Mouse (Mus musculus): ENCODE measurements around the gene Lancl3. TPM values are rescaled to one million over a fixed set of nuclear protein-coding genes. Genes with fewer than 3 reads are reported as not detected.

Lancl3 gene
- 1 to 10 TPM; 3.9 to 5.5 TPM for total RNA-seq (2021)
- long read RNA-seq = 0 reads

- peak; percentile 5 to 17 for DNase-seq (ENCODE audit: low spot score in 2 of 2)
These were observed at the start of gene Lancl3 for GRCm38 (mm10) chrX:9199761-9200371. Gene Lancl3 (plus strand): TSS chrX:9199902.

- DNase-seq (ENCODE audit: low spot score in 2 of 2) = no peak
These were observed 20.7 kb upstream of the Lancl3 start for GRCm38 (mm10) chrX:9179011-9179410.

- DNase-seq (ENCODE audit: low spot score in 2 of 2) = no peak
These were observed 18.1 kb upstream of the Lancl3 start for GRCm38 (mm10) chrX:9181570-9181969.

GRCm38 (mm10) chrX:9200380-9200917, 747 bp downstream of the Lancl3 start:
- peak; percentile 23 to 35 for DNase-seq (ENCODE audit: low spot score in 2 of 2)

GRCm38 (mm10) chrX:9201954-9202353, 2.3 kb downstream of the Lancl3 start:
- no peak for DNase-seq (ENCODE audit: low spot score in 2 of 2)

GRCm38 (mm10) chrX:9202781-9203405, 3.2 kb downstream of the Lancl3 start:
- no peak for DNase-seq (ENCODE audit: low spot score in 2 of 2)

- DNase-seq (ENCODE audit: low spot score in 2 of 2) = no peak
These were observed 5.4 kb downstream of the Lancl3 start for GRCm38 (mm10) chrX:9205121-9205520.

GRCm38 (mm10) chrX:9216244-9216643, 16.5 kb downstream of the Lancl3 start:
- DNase-seq (ENCODE audit: low spot score in 2 of 2) = no peak

GRCm38 (mm10) chrX:9219570-9219969, 19.9 kb downstream of the Lancl3 start:
- DNase-seq (ENCODE audit: low spot score in 2 of 2) = no peak

- DNase-seq (ENCODE audit: low spot score in 2 of 2) = peak; percentile 28 to 47
These were observed 21.5 kb downstream of the Lancl3 start for GRCm38 (mm10) chrX:9221206-9221605.

GRCm38 (mm10) chrX:9221736-9222135, 22.0 kb downstream of the Lancl3 start:
- DNase-seq (ENCODE audit: low spot score in 2 of 2) = no peak

GRCm38 (mm10) chrX:9222412-9223221, 22.9 kb downstream of the Lancl3 start:
- DNase-seq (ENCODE audit: low spot score in 2 of 2) = no peak

GRCm38 (mm10) chrX:9227105-9227504, 27.4 kb downstream of the Lancl3 start:
- no peak for DNase-seq (ENCODE audit: low spot score in 2 of 2)

GRCm38 (mm10) chrX:9240737-9241591, 41.3 kb downstream of the Lancl3 start:
- DNase-seq (ENCODE audit: low spot score in 2 of 2) = no peak

GRCm38 (mm10) chrX:9243381-9243864, 43.7 kb downstream of the Lancl3 start:
- DNase-seq (ENCODE audit: low spot score in 2 of 2) = no peak

- peak in 1 of 2 experiments; percentile 9 for DNase-seq (ENCODE audit: low spot score in 2 of 2)
These were observed 45.1 kb downstream of the Lancl3 start for GRCm38 (mm10) chrX:9244603-9245336.

- no peak for DNase-seq (ENCODE audit: low spot score in 2 of 2)
These were observed 49.2 kb downstream of the Lancl3 start for GRCm38 (mm10) chrX:9248911-9249310.

GRCm38 (mm10) chrX:9253990-9254389, 54.3 kb downstream of the Lancl3 start:
- no peak for DNase-seq (ENCODE audit: low spot score in 2 of 2)

GRCm38 (mm10) chrX:9254901-9255300, 55.2 kb downstream of the Lancl3 start:
- DNase-seq (ENCODE audit: low spot score in 2 of 2) = no peak

GRCm38 (mm10) chrX:9256766-9257165, 57.1 kb downstream of the Lancl3 start, which contains the start of gene Gm14862:
Gene Gm14862 (minus strand): TSS chrX:9256899.
- no peak for DNase-seq (ENCODE audit: low spot score in 2 of 2)
